Comparison of ENCODE assay signal across 17 mouse cellular contexts in genomic region chr6:124424068-124424498, GRCm38 (mm10). TPM values are rescaled to one million over a fixed set of nuclear protein-coding genes. Genes with fewer than 3 reads are reported as not detected.
DNase-seq lines count a peak whose midpoint lies in the region; ATAC-seq and TF ChIP-seq lines count a peak whose summit lies in the region.
"Had no signal": no experiment of that assay in that cellular context is flagged by ENCODE, and none has a peak within 500 bp of the region (broad histone marks: within the 10 kb centered on the region; RNA-seq: fewer than 3 reads in every experiment).

No protein-coding gene starts in this region.

- peaks cover 0 to 6% of the 10 kb centered on the region in 2 experiments; a peak in 1 of 4 replicates for H3K36me3 ChIP-seq in MEL (ENCODE audit: control insufficient read depth in 1 of 2, insufficient read depth in 2 of 2, low read length in 2 of 2)
- no peaks in the 10 kb centered on the region for H3K36me3 ChIP-seq in intestine, embryonic 16.5 days (ENCODE audit: control insufficient read depth, insufficient read depth, low read length)
- H3K36me3 ChIP-seq: hindbrain, embryonic 13.5 days; limb, embryonic 13.5 days; neural tube, embryonic 13.5 days had no signal

- 26% methylated on average over 1 of the region's 1 CpGs for WGBS in intestine, embryonic 16.5 days

- TF ChIP-seq RAD21 in MEL (IDR thresholded peaks at IDR 0.05; ENCODE audit: low read depth, low read length): no peak

- no peaks in the 10 kb centered on the region for H3K79me2 ChIP-seq in MEL (ENCODE audit: control insufficient read depth, insufficient read depth, low read length, poor library complexity)

- H3K4me1 ChIP-seq in MEL (ENCODE audit: control insufficient read depth in 1 of 2, insufficient read depth in 2 of 2, low read length in 2 of 2): peaks cover 7 to 13% of the 10 kb centered on the region in 2 experiments; a peak in 3 of 4 replicates
- peaks cover 8% of the 10 kb centered on the region for H3K4me1 ChIP-seq in intestine, embryonic 16.5 days (ENCODE audit: control insufficient read depth, insufficient read depth, low read length)
- H3K4me1 ChIP-seq: hindbrain, embryonic 13.5 days; limb, embryonic 13.5 days had no signal

- no peak for TF ChIP-seq CTCF in MEL (IDR thresholded peaks at IDR 0.05 in 2 of 3, conservative IDR thresholded peaks at IDR 0.05 in 1 of 3; ENCODE audit: control insufficient read depth in 1 of 3, insufficient read depth in 1 of 3, low read depth in 2 of 3, low read length in 3 of 3, poor library complexity in 1 of 3, severe bottlenecking in 1 of 3)

- H3K4me3 ChIP-seq in MEL (ENCODE audit: control insufficient read depth in 1 of 2, insufficient read depth in 1 of 2, low read depth in 2 of 2, low read length in 2 of 2): no peak overlapping the region
- no peak overlapping the region for H3K4me3 ChIP-seq in intestine, embryonic 16.5 days (ENCODE audit: low read length)
- H3K4me3 ChIP-seq: erythroblast, embryonic 14.5 days; hindbrain, embryonic 13.5 days; limb, embryonic 13.5 days; neural tube, embryonic 13.5 days had no signal

- H3K4me2 ChIP-seq in intestine, embryonic 16.5 days (ENCODE audit: low read depth, low read length): no peak overlapping the region
- H3K4me2 ChIP-seq: hindbrain, embryonic 13.5 days; limb, embryonic 13.5 days; neural tube, embryonic 13.5 days had no signal

- TF ChIP-seq POLR2A in MEL (IDR thresholded peaks at IDR 0.05; ENCODE audit: control insufficient read depth in 1 of 2, insufficient read depth in 1 of 2, low read depth in 1 of 2, low read length in 2 of 2, poor library complexity in 1 of 2): no peak

- DNase-seq in 3T3-L1 (ENCODE audit: low read depth, low spot score) (peak; percentile 8), MEL (ENCODE audit: low read depth, low spot score) (peak; percentile 72)
- DNase-seq in cerebellum, adult 18-20 months: no peak
- DNase-seq in cerebellum, adult 8-10 months: no peak
- no peak for DNase-seq in spleen, postnatal 14 days (ENCODE audit: low spot score in 2 of 2)
- DNase-seq: adrenal gland, adult 8-10 months; gastrocnemius, postnatal 25 days; kidney, adult 8-10 months; kidney, postnatal 4 days; retina, postnatal 1 day had no signal

- peak; percentile 86 for ATAC-seq in intestine, embryonic 16.5 days
- peak; percentile 59 for ATAC-seq in megakaryocyte, adult 5-6 weeks (ENCODE audit: poor library complexity, severe bottlenecking)

- H3K27me3 ChIP-seq in MEL (ENCODE audit: control insufficient read depth in 1 of 2, insufficient read depth in 2 of 2, low read length in 2 of 2): no peaks in the 10 kb centered on the region
- H3K27me3 ChIP-seq in intestine, embryonic 16.5 days (replicated peaks; ENCODE audit: control insufficient read depth, insufficient read depth, low read length): no peaks in the 10 kb centered on the region
- H3K27me3 ChIP-seq: hindbrain, embryonic 13.5 days; limb, embryonic 13.5 days; neural tube, embryonic 13.5 days had no signal

- TF ChIP-seq EP300 in MEL (IDR thresholded peaks at IDR 0.05; ENCODE audit: low read depth in 1 of 2, low read length in 2 of 2): peak; percentile 21 to 41; a peak in 2 of 4 replicates

- H3K9me3 ChIP-seq in MEL (replicated peaks; ENCODE audit: insufficient read depth, low read length): no peaks in the 10 kb centered on the region
- no peaks in the 10 kb centered on the region for H3K9me3 ChIP-seq in intestine, embryonic 16.5 days (ENCODE audit: control insufficient read depth, low read length)
- H3K9me3 ChIP-seq: hindbrain, embryonic 13.5 days; neural tube, embryonic 13.5 days had no signal

- no peak overlapping the region for H3K27ac ChIP-seq in MEL (ENCODE audit: control insufficient read depth, low read depth, low read length)
- H3K27ac ChIP-seq in intestine, embryonic 16.5 days (ENCODE audit: low read length): peak overlapping the region; percentile 35; the same call in 1 of the 2 replicates
- H3K27ac ChIP-seq: hindbrain, embryonic 13.5 days; limb, embryonic 13.5 days; macrophage; neural tube, embryonic 13.5 days had no signal

- H3K9ac ChIP-seq in MEL (ENCODE audit: control insufficient read depth, low read depth, low read length, poor library complexity, severe bottlenecking): no peak overlapping the region
- no peak overlapping the region for H3K9ac ChIP-seq in intestine, embryonic 16.5 days (ENCODE audit: low read depth, low read length)
- H3K9ac ChIP-seq: hindbrain, embryonic 13.5 days; limb, embryonic 13.5 days; neural tube, embryonic 13.5 days had no signal

TF ChIP-seq in MEL, 35 proteins besides CTCF, POLR2A, EP300 and RAD21:
- TF ChIP-seq UBTF (IDR thresholded peaks at IDR 0.05; ENCODE audit: borderline replicate concordance, insufficient read depth, low read depth, low read length) (no peak), GATA1 (IDR thresholded peaks at IDR 0.05; ENCODE audit: low read depth, low read length) (peak; percentile 74), TCF12 (IDR thresholded peaks at IDR 0.05; ENCODE audit: low read depth, low read length) (0 out of 2 replicates have a peak, but pooled peaks have one; percentile 8), ZKSCAN1 (IDR thresholded peaks at IDR 0.05; ENCODE audit: low read depth, low read length) (no peak), MEF2A (IDR thresholded peaks at IDR 0.05; ENCODE audit: extremely low read depth, insufficient replicate concordance, low read depth, low read length, poor library complexity, severe bottlenecking) (no peak), ETS1 (IDR thresholded peaks at IDR 0.05; ENCODE audit: low read depth, low read length) (peak; percentile 76), SIN3A (IDR thresholded peaks at IDR 0.05; ENCODE audit: low read length) (peak; percentile 82), SMC3 (IDR thresholded peaks at IDR 0.05; ENCODE audit: low read depth, low read length) (no peak), GABPA (IDR thresholded peaks at IDR 0.05; ENCODE audit: low read depth, low read length) (no peak), ZMIZ1 (IDR thresholded peaks at IDR 0.05; ENCODE audit: low read depth, low read length) (no peak), POLR2AphosphoS2 (IDR thresholded peaks at IDR 0.05; ENCODE audit: low read length) (no peak), MYC (IDR thresholded peaks at IDR 0.05; ENCODE audit: low read depth, low read length) (no peak), ZC3H11A (IDR thresholded peaks at IDR 0.05; ENCODE audit: low read depth, low read length) (no peak), MAX (IDR thresholded peaks at IDR 0.05; ENCODE audit: low read length) (peak; percentile 60), E2F4 (IDR thresholded peaks at IDR 0.05; ENCODE audit: borderline replicate concordance, low read depth, low read length) (no peak), USF1 (IDR thresholded peaks at IDR 0.05; ENCODE audit: low read depth, low read length) (no peak), TBP (IDR thresholded peaks at IDR 0.05; ENCODE audit: low read depth, low read length) (no peak), RCOR1 (IDR thresholded peaks at IDR 0.05; ENCODE audit: low read depth, low read length) (0 out of 2 replicates have a peak, but pooled peaks have one; percentile 12), TAL1 (IDR thresholded peaks at IDR 0.05; ENCODE audit: low read length) (no peak), NELFE (IDR thresholded peaks at IDR 0.05; ENCODE audit: low read depth, low read length) (no peak), USF2 (IDR thresholded peaks at IDR 0.05; ENCODE audit: borderline replicate concordance in 1 of 2, insufficient read depth in 1 of 2, low read depth in 1 of 2, low read length in 2 of 2) (no peak), MXI1 (IDR thresholded peaks at IDR 0.05; ENCODE audit: low read depth, low read length) (peak; percentile 49; the same call in 1 of the 2 replicates), ELF1 (IDR thresholded peaks at IDR 0.05; ENCODE audit: low read depth, low read length) (no peak), BHLHE40 (IDR thresholded peaks at IDR 0.05; ENCODE audit: borderline replicate concordance, low read depth, low read length) (no peak), CHD1 (IDR thresholded peaks at IDR 0.05; ENCODE audit: low read depth, low read length) (no peak), ZNF384 (IDR thresholded peaks at IDR 0.05; ENCODE audit: low read depth, low read length) (peak; percentile 55; the same call in 1 of the 2 replicates), MAZ (IDR thresholded peaks at IDR 0.05; ENCODE audit: low read depth, low read length) (no peak), JUND (IDR thresholded peaks at IDR 0.05; ENCODE audit: low read depth, low read length) (no peak), NRF1 (IDR thresholded peaks at IDR 0.05; ENCODE audit: insufficient read depth, low read depth, low read length, poor library complexity, severe bottlenecking) (no peak), CHD2 (IDR thresholded peaks at IDR 0.05; ENCODE audit: low read length) (no peak), POLR2AphosphoS5 (IDR thresholded peaks at IDR 0.05; ENCODE audit: borderline replicate concordance, low read depth, low read length) (no peak), MYB (IDR thresholded peaks at IDR 0.05; ENCODE audit: low read depth, low read length) (no peak), MAFK (IDR thresholded peaks at IDR 0.05; ENCODE audit: borderline replicate concordance, low read depth, low read length) (no peak), HCFC1 (IDR thresholded peaks at IDR 0.05; ENCODE audit: low read depth, low read length) (peak; percentile 89), KAT2A (conservative IDR thresholded peaks at IDR 0.05; ENCODE audit: low read depth, low read length) (peak; percentile 41; the same call in 1 of the 2 replicates)

RNA-seq across cellular contexts. Expression of gene Pex5, which starts 9.2 kb away (rescaled TPM):
- total RNA-seq in MEL (2012; rRNA removed): 56.0 and 63.1 TPM in 2 replicates
- polyA plus RNA-seq in MEL (2012; ENCODE audit: insufficient read depth in 1 of 2, insufficient read length in 2 of 2, low read depth in 1 of 2, low replicate concordance in 2 of 2, missing spikeins in 1 of 2): 10 to 100 TPM in 1 of 2 experiments, not detected in 1; 63.0 TPM
- polyA plus RNA-seq in intestine, embryonic 16.5 days (2015; fragmentation: Nextera tagmentation; extraction: Ambion mirVana): 47.4 and 48.5 TPM in 2 replicates
- 16.1 and 16.8 TPM in 2 replicates for total RNA-seq in megakaryocyte, adult 5-6 weeks (2015)
- 17.7 and 18.4 TPM in 2 replicates for total RNA-seq in megakaryocyte, adult 5-6 weeks (2017)

RNA-seq across cellular contexts. Expression of gene Clstn3, which starts 40.5 kb away (rescaled TPM):
- total RNA-seq in MEL (2012; rRNA removed): 46.5 and 51.3 TPM in 2 replicates
- polyA plus RNA-seq in MEL (2012; ENCODE audit: insufficient read depth in 1 of 2, insufficient read length in 2 of 2, low read depth in 1 of 2, low replicate concordance in 2 of 2, missing spikeins in 1 of 2): 10 to 100 TPM in 1 of 2 experiments, not detected in 1; 59.8 TPM
- polyA plus RNA-seq in intestine, embryonic 16.5 days (2015; fragmentation: Nextera tagmentation; extraction: Ambion mirVana): 3.5 and 4.1 TPM in 2 replicates
- total RNA-seq in megakaryocyte, adult 5-6 weeks (2015): 0.11 and 1.2 TPM in 2 replicates
- total RNA-seq in megakaryocyte, adult 5-6 weeks (2017): 0.51 and 0.73 TPM in 2 replicates

Comparison
In these comparisons a context has a peak if more than half of its experiments do, and no peak if none do; other contexts are left out.
1. DNase-seq: peak in 3T3-L1 (single experiment) and MEL (single experiment); none in cerebellum, adult 18-20 months (0 of 2), cerebellum, adult 8-10 months (single experiment) and spleen, postnatal 14 days (0 of 2).
2. RNA of gene Clstn3, which starts 40.5 kb away (total RNA-seq): 46.5 to 51.3 TPM in MEL; 0.11 to 1.2 TPM in megakaryocyte, adult 5-6 weeks; every median in the first group is over 10 times any median in the second.